Mouse (Mus musculus): Measurements from ENCODE around the gene Tnfsf4. TPM values are rescaled to one million over a fixed set of nuclear protein-coding genes. Genes with fewer than 3 reads are reported as not detected.

Gene Tnfsf4
- polyA plus RNA-seq, 1 experiment from 2014 or later: not detected

DNA sequence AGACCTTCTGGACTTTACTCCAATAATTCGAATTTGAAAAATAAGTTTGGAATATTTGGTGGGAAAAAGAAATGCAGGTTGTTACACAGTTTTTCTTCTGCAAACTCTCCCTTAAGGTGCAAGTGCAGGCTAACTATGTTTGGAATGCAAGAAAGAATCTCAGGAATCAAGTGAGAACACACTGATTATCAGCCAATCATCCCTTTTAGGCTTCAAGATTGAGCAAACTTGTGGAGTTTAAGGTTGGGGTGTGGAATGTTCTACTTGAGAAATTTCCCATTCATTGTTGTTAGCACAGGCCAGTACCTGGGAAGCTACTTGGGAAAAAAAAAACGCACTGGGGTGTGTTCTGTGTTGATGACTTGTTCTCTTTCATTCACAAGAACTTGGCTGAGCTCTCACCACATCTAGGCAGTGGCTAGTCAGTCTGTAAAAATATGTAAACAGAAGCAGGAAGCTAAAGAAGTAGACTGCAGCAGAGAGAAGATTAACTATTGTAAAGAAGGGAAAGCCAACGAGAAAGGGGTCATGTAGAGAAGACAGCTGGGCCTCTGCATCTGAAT lies 56.6 kb downstream of the Tnfsf4 start:
- DNase-seq (peak; percentile 54), ATAC-seq (ENCODE audit: insufficient read depth) (peak; percentile 90)
- no peaks in the 10 kb centered on the region for H3K27me3 ChIP-seq (ENCODE audit: insufficient read depth, low read length)
- no peak overlapping the region for H3K4me2 ChIP-seq
- H3K4me3 ChIP-seq (ENCODE audit: low read depth, low read length): no peak overlapping the region
- H3K9ac ChIP-seq: no peak overlapping the region
- peak overlapping the region; percentile 54; the same call in 1 of the 2 replicates for H3K27ac ChIP-seq (ENCODE audit: low read depth)
- TF ChIP-seq CTCF (IDR thresholded peaks at IDR 0.05; ENCODE audit: low read depth): no peak
- H3K36me3 ChIP-seq (ENCODE audit: insufficient read depth): no peaks in the 10 kb centered on the region
- 23% methylated on average over 3 of the region's 3 CpGs for WGBS
- no peaks in the 10 kb centered on the region for H3K4me1 ChIP-seq (ENCODE audit: insufficient read depth)
- no peaks in the 10 kb centered on the region for H3K9me3 ChIP-seq (ENCODE audit: low read depth, low read length)

DNA sequence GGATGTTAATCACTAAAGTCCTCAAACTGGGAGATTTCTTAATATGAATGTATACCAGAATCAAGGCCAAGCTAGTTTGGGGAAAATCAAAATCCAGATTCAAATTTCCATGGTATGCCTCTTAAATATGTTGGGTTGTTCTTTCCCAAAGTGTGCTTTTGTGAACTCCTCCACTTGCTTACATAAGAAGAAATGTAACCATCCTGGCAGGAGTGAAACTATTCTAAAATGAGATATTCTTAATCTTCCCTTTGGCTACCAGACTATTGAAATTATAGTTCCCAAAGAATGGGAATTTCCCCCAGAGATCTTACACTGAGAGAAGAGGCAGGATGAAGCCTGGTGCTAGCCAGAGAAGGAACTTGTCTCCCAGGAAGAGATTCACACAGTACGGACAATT lies 57.0 kb downstream of the Tnfsf4 start:
- no peaks in the 10 kb centered on the region for H3K4me1 ChIP-seq (ENCODE audit: insufficient read depth)
- ATAC-seq (ENCODE audit: insufficient read depth): no peak
- no peak overlapping the region for H3K4me3 ChIP-seq (ENCODE audit: low read depth, low read length)
- TF ChIP-seq CTCF (IDR thresholded peaks at IDR 0.05; ENCODE audit: low read depth): no peak
- no peaks in the 10 kb centered on the region for H3K27me3 ChIP-seq (ENCODE audit: insufficient read depth, low read length)
- no peak for DNase-seq
- no peak overlapping the region for H3K4me2 ChIP-seq
- no peak overlapping the region for H3K9ac ChIP-seq
- no peaks in the 10 kb centered on the region for H3K9me3 ChIP-seq (ENCODE audit: low read depth, low read length)
- H3K27ac ChIP-seq (ENCODE audit: low read depth): 0 out of 2 replicates have a peak overlapping the region, but pooled peaks have one; percentile 30
- no peaks in the 10 kb centered on the region for H3K36me3 ChIP-seq (ENCODE audit: insufficient read depth)
- WGBS: 81% methylated on average over 1 of the region's 1 CpGs

DNA sequence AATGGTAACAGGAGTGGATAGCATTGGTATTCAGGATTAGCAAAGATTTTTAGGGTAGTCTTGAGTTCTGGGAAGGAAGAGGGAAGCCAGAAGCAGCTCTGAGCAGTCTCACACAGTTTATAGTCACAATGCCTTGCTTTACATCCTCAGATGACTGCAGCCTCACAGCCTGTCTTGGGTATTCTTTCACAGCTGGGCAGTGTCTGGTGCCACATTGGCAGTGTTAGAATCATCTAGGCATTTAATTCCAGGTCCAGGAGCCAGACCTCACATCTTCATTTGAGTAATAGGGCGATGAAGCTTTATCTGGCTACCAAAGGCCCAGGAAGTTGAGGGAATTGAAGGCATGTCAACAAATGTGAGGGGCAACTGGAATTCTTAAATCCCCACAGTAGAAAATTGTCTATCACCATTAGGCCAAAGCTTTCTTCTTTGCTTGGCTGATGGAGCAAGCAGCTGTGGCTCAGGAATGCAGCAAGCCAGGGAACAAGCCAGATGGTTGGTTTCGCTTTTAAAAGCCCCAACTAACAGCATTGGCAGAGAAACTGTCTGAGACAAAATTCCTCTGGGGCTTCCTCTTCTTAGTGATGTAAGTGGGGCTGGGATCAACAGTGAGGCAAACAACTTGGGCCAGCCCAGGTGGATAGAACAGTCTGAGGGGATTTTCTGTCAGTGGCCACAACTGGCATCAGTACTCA lies 68.3 kb downstream of the Tnfsf4 start:
- 38% methylated on average over 2 of the region's 2 CpGs for WGBS
- H3K4me3 ChIP-seq (ENCODE audit: low read depth, low read length): no peak overlapping the region
- no peak for TF ChIP-seq CTCF (IDR thresholded peaks at IDR 0.05; ENCODE audit: low read depth)
- H3K9me3 ChIP-seq (ENCODE audit: low read depth, low read length): no peaks in the 10 kb centered on the region
- peak; percentile 87 for ATAC-seq (ENCODE audit: insufficient read depth)
- H3K4me2 ChIP-seq: no peak overlapping the region
- no peak overlapping the region for H3K9ac ChIP-seq
- H3K27me3 ChIP-seq (ENCODE audit: insufficient read depth, low read length): no peaks in the 10 kb centered on the region
- peak; percentile 86 for DNase-seq
- H3K4me1 ChIP-seq (ENCODE audit: insufficient read depth): no peaks in the 10 kb centered on the region
- peak overlapping the region; percentile 67 for H3K27ac ChIP-seq (ENCODE audit: low read depth)
- H3K36me3 ChIP-seq (ENCODE audit: insufficient read depth): no peaks in the 10 kb centered on the region

Other genes with a start within 250 kb of the Tnfsf4 start
- gene Tex50, start 236.1 kb upstream of the Tnfsf4 start, polyA plus RNA-seq (2014; fragmentation: Nextera tagmentation; extraction: Ambion mirVana): not detected in 2 replicates
- 610 and 627 TPM in 2 replicates for gene Prdx6, start 144.2 kb upstream of the Tnfsf4 start, polyA plus RNA-seq (2014; fragmentation: Nextera tagmentation; extraction: Ambion mirVana)
- gene Tnfsf18, start 99.2 kb downstream of the Tnfsf4 start, polyA plus RNA-seq (2014; fragmentation: Nextera tagmentation; extraction: Ambion mirVana): 0.12 TPM in 1 of 2 replicates, not detected in the other